Mouse (Mus musculus) yolk sac, embryonic 10.5 days (tissue): Measurements from ENCODE around the gene Ebf3.
A peak's percentile ranks its signal among the peaks of the same experiment; 100 is the strongest.

Experiments
- DNase-seq: peaks from one replicate; pipeline ENCODE4 v3.0.0-alpha.2; 2017; ENCODE audit warnings: low spot score

Gene Ebf3

DNA sequence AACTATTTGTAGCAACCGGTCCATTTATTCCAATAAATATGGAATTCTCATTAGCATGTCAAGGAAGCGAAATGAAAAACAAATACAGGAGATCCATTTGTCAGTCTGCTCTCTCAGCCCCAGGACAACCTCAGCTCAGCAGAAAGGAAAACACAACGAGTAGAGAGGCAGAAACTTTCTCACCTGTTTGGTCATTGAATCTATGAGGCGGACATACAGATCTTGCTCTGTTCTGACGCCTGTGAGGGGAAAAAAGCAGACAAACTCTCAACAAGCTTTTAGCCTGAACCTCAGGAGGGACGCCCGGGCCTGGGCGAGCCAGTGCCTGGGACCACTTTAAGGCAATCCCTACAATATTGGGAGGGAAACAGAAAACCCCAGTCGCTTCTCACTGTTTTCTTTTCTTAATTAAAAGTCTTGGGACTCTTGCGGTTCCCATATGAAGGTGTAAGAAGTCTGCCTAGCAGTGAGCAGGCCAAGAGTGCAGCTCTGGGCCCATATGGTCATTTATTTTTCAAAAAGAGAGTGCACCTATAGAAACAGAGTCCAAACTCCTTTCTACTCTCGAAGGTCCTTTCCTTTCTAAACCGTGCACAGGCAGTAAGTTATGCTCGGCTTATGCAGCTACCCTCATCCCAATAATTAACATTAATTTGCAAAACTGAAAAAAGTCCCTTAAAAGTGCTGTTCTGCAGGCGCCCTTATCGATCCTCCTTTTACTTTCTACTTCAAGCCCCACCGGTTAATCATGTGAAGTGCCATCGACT lies 1.9 kb downstream of the Ebf3 start:
- peak; percentile 27 for DNase-seq

DNA sequence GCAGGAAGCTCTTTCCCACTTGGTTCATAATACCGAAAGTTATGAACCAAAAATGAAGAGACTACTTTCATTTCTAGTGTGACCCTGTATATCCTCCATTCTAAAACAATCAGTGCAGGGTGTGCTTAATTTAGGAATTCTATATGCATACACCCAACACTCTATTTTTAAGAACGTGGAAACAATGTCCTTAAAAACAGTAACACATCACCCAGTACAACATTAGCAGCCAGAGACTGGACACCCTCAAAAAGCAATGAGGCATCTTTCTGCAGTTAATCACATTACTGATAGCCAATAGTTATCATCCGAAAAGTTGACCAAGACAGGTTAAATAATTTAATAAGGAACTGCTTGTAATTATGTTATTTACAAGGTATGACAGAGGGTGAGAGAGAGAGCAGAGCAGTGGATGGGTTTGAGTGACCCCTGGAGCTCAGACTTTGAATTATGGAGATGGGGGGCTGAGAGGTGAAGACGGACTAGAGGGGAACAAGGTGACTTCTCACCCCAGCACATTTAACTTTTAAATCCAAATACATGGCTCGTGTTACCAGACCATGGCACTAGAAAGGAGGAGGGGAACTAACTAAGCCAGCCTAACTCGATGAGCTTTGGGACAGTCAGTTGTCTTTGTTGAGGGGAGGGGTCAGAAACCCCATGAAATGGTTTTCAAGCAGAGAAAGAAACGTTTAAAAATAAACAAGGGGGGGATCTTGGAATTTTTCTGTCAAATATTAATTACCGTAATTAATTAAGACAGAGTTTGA lies 2.7 kb downstream of the Ebf3 start:
- DNase-seq, result no peak

DNA sequence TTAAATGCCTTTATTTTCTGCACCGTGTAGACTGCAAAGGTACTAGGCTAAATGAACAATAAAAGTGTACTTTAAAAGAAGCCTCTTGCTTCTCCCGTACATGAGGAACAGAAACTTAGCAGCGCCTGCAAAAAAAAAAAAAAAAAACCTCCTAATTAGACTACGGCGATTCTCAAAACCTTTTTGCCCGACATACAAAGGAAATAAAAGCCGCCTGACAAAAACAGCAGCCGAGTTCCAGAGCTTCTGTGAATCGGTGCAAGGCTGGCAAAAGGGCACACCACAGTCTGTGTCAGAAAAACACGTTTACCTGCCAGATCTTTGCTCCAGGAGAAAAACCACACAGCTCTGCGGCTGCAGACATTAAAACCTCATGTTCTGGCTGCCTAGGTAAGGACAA lies 3.4 kb downstream of the Ebf3 start:
- no peak for DNase-seq

DNA sequence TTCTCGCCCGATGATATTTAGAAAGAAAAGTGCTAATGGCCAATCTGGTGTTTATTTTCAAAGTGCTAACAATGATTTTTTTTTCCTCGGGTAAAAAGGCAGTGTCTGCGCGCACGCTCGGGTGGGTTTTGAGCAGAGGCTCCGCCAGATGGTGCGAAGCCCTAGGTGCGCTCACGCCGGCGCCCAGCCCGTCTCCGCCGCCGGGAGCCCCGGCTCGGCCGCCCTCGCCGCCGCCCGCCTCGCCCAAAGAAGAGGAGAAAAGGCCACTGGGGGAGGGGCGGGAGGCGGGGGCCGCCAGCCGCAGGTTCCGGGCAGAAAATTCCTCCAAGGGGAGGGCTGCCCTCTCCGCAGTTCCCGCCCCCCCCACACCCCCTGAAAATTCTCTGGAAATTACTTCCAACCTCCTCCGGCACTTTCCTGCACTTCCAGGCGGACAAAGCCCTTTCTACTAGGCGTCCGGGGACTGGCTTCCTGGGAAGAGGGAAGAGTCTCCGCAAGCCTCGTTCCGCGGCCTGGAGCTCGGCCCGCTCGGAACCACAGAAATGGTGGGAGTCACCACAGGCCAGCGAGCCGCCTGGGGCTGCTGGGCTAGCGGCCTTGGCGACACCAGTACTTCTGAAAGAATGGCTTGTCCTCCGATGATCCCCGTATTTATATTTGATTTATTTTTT lies 4.0 kb downstream of the Ebf3 start:
- DNase-seq, result peak; percentile 53

DNA sequence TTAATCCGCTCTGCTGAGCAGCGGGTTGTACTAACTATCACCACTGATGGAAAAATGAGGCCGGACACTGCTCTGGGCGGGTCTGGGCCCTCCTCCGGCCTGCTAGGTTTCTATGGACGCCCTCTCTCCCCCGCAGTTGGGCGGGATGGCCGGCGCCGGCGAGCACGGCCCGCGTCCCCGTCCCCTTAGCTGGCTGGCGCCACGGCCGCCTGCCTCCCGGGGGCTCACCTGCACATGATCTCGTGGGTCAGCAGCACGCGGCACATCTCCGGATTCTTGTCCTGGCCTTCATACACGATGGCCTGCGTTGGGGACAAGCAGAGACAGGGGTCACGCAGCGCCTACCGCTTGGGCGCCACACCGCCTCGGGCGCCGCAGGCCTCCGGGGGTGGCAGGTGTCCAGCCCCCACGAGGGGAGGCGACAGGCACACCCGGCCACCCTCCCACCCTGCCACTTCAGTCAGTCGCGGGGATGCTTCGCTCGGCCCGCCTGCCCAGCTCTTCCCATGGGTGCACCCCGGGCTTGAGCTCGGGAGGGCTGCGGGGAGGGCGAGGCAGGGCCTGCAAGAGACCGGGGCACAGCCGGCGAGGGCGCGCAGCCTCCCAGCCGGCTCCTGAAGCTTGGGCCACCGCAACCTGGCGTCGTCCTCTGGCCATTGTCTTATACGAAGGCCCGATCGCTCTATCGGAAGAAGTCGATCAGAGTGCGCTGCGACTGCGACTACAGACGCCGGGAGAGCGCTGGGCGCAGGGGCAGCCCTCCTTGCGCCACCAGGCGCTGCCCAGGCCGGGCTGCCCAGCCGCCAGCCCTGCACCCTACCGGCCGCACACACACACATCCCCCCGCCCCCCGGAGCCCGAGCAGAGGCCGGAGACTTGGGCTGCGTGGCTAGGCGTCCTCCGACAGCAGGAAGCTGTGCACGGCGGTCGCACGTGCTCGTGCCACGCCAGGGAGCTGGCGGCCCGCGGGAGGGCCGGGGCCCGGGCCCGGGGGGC lies 4.9 kb downstream of the Ebf3 start:
- DNase-seq, result peak; percentile 36

DNA sequence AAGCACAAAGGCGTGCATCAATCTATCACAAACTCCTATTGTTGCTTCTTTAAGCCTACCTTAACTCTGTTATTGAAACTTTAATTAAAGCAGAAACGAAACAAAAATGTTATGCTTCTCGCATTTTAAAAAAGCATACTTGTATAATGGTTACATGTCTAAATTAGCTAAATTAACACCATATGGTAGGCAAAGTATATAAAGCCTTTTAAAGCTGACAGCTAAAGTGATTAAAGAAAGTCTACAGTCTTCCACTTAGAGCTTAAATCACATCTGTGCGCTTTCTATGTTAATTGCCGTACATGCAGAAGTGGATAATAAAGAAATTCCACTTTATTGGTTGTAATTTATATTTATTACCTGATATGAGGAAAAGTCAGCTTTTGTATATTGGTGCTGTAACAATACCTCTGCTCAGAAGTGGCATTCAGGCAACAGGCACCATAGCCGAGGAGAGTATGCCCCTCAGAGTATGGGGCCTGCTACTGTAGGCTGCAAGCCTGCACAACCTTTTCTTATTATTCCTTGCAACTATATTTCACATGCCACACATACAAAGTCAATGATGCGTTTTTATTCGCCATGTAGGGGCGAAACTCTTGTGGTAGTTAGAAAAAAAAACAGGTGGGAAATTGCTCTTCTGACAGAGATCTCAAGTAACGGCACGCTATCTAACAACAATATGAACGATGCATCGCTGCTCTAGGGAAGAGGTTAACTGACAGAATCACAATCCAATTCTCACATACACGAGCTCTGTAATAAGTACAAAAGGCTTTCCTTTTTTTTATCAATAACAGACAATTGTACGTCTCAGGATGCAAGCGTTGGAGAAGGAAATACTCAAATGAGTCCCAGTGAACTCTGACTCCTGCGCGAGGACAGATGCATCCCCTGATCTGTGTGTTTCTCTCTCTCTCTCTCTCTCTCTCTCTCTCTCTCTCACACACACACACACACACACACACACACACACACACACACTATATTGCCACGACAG lies 5.9 kb downstream of the Ebf3 start:
- no peak for DNase-seq

DNA sequence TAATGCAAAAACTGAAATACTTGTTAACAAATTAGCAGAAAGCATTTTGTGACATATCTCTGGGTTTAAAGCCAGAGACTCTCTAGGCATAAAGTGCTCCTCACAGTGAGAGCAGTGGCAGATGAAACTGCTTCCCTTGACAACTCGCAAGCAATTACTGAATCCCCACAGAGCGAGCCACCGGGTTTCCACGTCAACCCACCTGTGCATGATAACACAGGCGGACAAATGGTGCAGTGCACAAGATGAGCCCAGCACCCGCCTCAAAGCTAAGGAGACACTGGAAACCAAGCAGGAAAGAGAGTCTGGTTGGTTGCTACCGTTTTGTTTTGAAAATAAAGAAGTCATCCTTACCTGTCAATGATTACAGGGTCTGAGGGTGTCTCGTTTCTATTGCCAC lies 7.1 kb downstream of the Ebf3 start:
- no peak for DNase-seq

DNA sequence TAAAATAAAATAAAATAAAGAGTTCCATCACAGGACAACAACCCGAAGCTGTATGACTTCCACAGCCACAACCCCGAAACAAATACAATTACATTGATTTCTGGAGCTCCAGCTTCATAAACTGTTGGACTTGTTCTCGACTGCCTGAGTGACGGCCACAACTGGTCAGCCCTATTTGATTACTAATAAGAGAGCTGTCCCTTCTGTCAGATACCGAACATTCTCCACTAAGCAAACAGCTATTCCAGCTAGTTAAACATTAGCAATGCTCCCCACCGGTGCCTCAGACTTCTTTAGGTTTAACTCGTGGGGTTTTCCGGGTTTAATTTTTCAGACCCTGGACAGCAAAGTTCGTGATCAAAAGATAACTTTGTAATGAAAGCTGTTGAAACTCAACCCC lies 8.1 kb downstream of the Ebf3 start:
- DNase-seq, result peak; percentile 13

DNA sequence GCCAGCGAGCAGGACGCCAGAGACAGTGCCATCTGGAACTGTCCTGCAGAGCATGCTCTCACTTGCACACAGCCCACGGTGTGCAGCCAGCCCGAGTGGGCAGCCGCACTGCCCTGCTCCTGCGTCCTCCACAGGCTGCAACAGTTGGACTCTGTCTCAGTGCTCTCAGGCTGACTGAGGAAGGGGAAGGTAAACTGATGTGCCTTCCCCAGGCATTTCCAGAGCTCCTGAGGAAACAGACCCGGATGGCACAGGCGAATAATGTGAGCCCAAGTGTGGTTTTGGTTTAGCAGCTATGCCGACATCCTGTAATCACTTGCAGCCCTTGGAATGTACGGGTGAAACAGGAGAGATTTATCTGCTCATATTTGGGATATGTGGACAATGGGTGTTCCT lies 10.5 kb downstream of the Ebf3 start:
- peak; percentile 2 for DNase-seq

DNA sequence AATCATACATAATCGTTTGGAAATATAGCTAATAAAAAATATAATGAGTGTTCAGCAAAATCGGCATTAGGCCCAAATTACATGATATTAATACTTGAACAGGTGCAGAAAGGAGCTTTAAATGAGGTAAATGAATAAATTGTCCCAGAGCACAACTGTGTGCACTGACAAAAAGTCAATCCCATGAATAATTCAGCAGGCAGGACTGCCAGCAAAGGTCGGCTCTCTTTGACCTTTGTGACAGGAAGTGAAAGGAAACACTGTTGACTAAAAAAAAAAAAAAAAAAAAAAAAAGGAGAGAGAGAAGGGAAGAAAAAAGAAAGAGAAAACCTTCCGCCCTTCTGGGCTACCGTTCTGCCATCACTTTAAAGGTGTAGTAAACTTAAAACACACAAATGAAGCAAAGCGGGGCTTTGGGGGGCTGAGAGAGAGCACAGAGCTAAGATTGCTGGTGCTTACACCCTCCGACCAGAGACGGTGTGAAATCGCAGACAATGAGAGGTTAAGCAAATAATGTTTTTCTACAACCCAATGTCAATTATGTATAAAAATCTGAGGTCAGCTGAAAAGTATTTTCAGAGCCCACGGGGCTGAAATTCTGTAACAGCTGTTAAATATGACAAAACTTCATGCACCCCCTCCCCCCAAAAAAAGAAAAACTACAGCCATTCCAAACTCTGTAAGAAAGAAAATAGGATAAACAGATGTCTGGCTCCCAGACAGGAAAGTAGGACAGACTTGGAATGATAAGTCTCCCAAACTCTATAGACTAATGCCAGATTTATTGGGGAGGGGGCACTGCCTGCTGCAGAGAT lies 11.1 kb downstream of the Ebf3 start:
- peak; percentile 3 for DNase-seq

DNA sequence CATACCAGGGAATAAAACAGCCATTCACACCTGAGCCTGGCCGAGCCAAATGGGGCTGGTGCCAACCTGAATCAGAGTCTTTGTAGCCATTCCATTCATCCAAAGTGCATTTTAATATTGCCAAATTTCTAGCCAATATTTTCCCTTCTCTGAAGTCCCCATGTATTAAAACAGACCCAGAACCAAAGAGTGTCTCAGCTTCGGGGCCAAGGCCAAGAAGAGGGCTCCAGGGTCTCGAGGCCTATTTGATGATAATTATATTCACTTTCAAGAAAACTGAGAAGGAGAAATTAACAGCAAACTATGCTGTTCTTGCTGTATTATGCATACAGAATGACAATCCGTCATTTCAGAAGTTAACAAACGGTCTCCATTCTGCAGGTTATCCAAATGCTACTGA lies 12.1 kb downstream of the Ebf3 start:
- no peak for DNase-seq

DNA sequence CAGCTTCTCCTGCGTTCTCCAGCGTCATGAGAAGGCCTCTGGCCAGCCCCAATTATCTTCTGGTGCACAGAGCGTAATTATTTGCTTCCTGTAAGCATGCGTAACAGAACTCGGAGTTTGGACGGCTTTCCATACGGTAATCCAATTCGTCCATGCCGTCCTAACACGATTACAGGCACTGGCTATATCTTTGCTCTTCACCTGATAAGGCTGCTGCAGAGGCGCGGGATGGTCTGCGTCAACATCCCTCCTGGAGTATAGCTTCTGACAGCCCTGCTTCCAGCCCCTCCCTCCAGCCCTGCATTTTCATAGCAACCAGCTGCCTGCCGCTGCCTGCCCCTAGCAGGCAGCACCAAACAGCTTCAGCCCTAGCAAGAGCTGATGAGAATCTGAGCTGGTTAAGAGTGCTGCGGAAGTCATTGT lies 12.9 kb downstream of the Ebf3 start:
- DNase-seq, result peak; percentile 54

DNA sequence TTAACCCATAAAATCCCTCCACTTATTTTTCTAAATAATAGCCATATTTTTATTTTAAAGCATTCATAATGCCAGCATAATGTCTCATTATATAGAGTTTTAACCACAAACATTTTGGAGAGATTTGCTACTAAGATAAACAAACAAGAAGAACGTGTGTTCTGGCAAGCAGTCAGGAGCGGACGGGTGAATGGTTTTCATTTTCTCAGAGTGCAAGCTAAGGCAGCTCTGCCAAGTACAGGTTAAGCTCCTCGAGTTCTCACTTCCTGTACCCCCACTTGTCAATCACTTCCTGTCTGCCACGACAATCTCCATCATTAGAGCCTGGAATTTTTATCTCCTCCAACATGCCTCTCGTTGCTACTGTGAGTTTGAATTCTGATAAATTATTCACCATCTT lies 13.4 kb downstream of the Ebf3 start:
- DNase-seq, result peak; percentile 2

DNA sequence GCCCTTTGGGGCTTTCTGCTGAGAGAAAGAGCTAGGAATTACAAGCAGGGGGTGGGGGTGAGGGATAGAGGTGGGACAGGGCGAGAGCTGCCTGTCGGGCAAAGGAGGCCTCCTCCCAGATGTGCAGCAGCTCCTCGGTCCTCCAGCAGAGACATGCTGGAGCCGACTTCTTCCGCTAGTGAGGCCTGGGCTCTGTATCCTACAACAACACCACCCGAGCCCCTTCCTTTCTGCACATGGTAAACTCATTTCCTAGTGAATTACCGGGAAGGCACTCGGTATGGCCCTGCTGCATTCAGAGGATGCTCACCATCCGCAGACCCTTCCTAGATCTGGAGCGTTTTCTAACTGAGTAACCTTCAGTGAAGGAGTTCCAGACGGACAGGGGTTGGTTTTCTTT lies 14.1 kb downstream of the Ebf3 start:
- peak; percentile 6 for DNase-seq

DNA sequence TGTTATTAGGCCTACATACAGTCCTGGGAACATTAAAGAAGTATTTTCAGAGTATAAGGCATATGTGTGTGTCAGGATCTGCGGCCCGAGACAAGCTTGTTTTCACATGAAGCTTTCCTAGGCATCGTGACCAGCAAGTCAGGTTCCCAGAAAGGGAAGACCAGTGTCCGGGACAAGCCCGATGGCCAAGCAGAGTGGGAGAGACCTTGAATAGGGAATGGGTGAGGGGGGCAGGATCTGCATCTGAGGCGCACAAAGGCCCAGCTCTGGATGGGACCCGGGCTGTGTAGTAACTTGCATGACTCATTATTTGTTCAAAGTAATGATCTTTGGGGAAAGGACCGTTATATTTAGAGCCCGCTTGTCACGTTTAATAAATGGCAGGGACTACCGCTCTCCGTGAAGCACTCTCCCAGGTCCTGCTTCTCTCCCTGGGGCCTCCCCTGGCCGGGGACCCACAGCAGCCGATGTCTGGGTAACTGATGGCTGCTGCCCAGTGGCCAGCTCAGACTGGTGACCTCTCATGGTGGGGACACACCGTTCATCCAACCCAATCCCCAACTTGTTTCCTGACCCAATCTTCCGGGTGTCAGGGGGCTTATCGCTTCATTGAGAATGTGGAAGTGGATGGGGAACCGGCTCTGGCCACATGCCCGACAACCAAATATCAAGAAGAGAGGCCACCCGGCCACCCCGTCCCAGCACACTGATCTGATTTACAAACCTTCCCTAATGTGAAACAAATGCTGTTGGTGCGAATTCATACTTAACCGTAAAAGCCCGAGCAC lies 16.5 kb downstream of the Ebf3 start:
- peak; percentile 4 for DNase-seq

DNA sequence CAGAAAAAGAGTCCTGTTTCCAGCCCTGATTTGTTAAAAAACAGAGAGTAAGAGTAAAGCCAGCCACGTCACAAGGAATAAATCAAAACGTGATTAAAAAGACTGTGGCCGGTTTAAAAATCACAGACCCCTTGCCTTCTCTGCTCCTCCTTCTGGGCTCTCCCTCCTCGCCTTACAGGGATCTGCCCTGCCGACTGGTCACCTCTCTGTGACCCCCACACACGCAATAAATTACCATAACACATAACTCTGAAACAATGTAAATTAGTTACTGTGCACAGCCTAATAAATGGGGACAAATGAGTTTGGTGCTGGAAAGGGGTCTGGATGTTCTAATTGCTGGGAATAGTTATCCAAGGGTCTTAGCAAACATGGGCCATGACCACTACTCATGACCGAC lies 17.1 kb downstream of the Ebf3 start:
- no peak for DNase-seq

DNA sequence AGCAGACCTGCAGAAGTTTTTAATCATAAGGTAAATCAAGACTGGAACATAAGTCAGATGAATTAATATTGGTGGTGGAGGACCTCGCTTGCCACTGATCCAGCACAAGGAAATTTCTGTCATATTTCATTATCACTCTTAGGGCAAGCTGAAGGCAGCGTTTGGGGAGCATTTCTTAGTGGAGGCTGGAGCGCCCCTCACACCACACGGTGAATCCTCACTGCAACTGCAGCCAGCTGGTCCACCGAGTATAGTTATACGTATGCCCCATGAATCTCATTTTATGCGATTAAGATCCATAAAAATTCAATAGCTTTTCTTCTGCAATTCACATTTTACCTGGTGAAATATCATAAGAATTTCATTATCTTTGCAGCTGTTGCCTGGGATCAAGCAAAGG lies 18.6 kb downstream of the Ebf3 start:
- no peak for DNase-seq

DNA sequence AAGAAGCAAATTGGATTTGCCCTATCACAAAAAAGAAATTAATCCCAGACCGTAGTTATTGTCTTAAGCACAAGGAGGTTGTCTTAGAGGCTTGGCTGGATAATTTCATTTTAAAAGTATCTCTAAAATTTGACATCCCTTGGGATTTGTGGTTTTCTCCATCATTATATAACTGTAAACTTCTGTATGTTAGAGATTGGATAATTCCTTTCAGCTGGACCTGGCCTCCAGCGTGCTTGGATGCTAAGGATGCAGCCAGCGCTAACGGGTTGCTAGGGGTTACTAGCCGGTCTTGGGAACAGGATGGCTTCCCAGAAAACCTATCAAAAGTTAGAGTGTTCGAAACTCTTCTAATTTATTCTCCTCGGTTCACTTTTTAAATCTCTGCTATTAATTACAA lies 19.8 kb downstream of the Ebf3 start:
- no peak for DNase-seq
